Mouse (Mus musculus): ENCODE measurements around the gene Itk. TPM values are rescaled to one million over a fixed set of nuclear protein-coding genes. Genes with fewer than 3 reads are reported as not detected.
A peak's percentile ranks its signal among the peaks of the same experiment; 100 is the strongest.

Gene Itk
- total RNA-seq, 4 experiments from 2014 or later, result 0.64 to 1.1 (median 0.72) TPM

DNA sequence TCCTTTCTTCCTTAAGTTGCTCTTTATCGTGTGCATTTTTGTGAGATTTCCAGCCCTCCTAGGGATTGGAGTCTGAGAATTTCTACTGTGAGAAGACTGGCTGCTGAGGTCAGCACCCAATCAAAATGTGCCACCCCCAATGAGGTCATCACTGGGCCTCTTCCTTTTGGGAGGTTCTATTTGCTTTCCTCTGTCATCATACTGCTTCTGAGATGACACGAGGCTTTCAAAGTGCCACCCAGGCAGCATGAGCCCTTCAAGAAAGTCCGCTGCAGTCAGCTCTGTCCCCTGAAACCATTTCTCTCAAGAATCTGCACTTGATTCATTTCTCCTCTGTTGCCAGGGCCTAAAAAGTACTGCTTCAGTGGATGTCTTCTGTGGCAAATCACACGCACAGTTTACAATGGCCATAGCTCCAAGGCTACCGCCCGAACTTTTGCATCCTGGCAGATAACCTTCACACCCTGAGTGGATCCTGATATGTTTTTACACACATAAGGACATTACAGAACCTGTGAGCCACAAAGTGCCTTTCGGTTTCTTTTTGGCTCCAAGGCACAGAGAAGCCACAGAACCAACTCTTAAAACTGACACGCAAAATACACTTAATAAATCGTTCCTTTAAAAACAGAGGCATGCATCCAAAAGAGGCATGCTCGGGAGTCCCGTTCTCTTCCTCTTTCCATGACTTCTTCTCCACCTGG, 80.9 kb downstream of the Itk start:
- DNase-seq (ENCODE audit: low spot score in 2 of 2), result no peak

DNA sequence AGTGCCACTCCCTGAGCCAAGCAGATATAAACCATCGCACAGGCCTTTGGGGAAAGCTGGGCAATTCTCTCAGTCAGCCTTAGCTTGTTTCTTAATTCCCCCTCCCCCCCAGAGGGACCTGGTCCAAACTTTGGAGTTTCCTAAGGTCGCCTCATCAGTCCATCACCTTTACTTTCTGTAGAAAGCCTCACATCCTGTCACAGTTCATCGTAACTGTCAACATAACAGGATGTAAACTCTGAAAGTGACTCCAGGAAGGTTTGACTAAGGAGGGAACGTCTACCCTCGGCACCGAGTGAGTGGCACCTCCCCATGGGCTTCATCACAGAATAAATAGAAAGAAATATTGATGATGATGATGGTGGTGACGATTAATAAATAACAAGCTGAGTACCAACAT, 81.5 kb downstream of the Itk start:
- no peak for DNase-seq (ENCODE audit: low spot score in 2 of 2)

GRCm38 (mm10) chr11:46306776-46307175, 82.5 kb downstream of the Itk start:
- no peak for DNase-seq (ENCODE audit: low spot score in 2 of 2)

DNA sequence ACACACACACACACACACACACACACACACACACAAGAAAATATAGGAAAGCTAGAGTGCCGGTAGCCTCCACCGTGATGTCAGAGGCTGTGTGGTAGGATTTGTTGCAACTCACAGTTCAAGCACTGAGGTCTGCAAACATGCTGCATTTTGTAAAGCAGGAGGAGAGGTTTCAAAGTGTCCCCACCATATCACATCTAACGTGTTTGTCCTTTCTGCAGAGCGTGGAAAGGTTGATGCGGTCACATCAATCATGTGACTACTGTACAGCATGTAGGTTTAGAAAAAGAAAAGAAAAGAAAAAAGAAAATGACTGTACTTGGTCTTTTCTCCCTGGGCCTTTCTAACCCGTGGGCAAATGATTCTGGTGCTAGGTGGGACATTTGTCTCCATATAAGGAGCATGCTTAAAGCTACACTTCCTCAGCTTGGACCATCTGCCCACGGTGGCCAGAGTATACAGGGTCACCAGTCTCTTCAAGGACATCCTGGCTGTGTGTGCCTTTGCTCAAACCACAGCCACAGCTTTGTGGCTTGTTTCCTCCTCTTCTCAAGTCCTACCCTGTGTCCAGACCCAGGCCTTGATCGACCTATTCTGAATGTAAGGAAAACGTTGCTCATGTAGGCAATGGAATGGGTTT, 83.3 kb downstream of the Itk start:
- no peak for DNase-seq (ENCODE audit: low spot score in 2 of 2)

DNA sequence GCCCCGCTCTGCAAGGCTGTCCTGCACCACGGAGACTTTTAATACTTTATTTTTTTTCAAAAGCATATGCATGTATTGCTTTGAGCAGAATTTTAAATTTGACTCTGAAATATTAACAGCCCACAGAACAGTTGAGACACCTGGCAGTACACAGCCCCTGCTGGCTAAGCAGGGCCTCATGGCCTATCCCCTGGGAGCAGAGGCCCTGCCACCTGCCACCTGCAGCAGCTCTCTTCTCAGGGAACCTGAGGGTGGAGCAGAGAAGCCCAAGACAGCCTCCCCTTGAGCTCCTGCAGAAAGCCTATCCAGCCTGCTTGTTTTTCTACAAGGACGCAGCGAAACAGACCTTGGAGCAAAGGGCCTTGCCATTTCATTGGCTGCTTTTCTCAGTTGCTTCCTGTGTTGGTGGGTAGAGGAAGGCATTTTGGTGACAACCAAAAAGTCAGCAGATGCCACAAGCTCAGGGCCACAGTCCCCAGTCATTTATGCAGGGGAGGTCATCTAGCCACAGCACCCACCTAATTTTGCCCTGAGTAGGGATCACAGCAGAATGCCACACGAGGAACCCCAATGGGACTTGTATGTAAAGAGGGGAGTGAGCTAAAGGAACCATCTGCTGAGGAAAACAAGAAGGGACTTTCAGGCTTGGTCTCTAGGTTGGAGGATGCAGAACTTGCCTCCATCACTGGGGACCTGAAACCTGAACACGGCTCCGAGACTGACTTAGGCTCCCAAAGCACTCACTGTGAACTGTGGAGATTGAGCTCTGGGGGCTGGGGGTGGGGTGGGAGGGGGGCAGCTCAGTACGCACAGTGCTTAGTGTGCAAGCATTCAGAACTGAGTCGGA, 84.2 kb downstream of the Itk start:
- no peak for DNase-seq (ENCODE audit: low spot score in 2 of 2)

DNA sequence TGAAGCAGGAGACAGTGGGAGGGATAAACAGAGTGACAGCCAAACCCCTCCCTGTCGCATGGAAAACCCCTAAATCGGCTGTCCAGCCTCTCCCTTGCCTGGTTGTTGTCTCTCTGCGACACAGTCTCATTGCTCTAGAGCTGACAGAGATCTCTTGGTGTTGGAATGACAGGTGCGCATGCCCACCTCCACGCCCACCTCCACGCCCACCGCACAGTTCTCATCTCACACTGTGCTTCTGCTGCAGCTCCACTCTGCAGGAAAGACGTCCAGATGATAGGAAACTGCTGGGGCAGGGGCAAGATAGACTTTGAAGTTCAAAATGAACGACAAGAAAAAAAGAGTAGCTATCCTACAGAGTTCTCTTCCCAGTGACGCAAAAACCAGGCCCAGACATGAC, 85.2 kb downstream of the Itk start:
- DNase-seq (ENCODE audit: low spot score in 2 of 2), result no peak

- no peak for DNase-seq (ENCODE audit: low spot score in 2 of 2)
These were observed 86.8 kb downstream of the Itk start for GRCm38 (mm10) chr11:46302471-46302870.

GRCm38 (mm10) chr11:46301579-46302248, 87.6 kb downstream of the Itk start:
- DNase-seq (ENCODE audit: low spot score in 2 of 2), result peak in 1 of 2 experiments; percentile 80

GRCm38 (mm10) chr11:46299901-46300300, 89.4 kb downstream of the Itk start:
- no peak for DNase-seq (ENCODE audit: low spot score in 2 of 2)

DNA sequence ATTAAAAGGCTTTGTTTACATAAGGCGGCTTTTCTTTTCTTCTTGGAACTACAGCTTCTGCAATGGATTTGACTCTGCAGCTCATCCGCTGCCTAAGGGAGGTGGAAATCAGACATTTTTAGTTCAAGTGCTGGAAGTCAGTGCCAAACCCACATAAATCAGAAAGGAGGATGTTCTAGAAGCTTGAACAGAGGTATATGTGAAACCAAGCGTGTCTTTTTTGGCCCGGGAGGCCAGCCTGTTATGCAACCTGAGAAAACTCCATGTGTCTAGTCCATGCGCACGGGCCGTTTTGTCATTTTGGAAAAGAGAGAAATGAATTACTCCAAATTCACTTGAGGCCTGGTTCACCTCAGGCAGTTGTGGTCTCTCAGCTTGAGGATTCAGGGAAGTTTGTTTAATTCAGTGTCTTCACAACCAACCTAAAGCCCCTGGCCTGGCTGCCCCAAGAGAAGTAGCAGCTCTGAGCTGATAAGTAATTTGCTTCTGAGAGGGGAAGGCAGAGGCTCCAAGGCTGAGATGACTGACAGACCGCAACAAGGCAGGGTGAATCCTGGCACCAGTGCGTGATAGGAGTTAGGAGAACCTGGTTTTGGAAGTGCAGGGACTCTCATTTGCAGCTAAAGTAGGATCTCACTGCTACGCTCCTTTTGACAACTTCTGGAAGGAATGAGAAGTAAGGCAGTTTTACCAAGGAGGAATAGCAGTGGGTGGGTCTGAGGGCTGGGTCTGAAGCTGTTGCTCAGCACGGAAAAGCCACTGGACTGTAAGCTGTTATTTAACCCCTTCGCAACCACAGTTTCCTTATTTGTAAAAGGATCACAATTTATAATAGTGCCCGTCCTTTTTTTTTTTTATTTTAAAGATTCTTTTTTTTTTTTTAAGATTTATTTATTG, 90.2 kb downstream of the Itk start:
- peak in 1 of 2 experiments; percentile 59 for DNase-seq (ENCODE audit: low spot score in 2 of 2)

- DNase-seq (ENCODE audit: low spot score in 2 of 2), result no peak
These were observed 94.9 kb downstream of the Itk start for GRCm38 (mm10) chr11:46294390-46294789.

- DNase-seq (ENCODE audit: low spot score in 2 of 2), result no peak
These were observed 95.8 kb downstream of the Itk start for GRCm38 (mm10) chr11:46293491-46293890.

DNA sequence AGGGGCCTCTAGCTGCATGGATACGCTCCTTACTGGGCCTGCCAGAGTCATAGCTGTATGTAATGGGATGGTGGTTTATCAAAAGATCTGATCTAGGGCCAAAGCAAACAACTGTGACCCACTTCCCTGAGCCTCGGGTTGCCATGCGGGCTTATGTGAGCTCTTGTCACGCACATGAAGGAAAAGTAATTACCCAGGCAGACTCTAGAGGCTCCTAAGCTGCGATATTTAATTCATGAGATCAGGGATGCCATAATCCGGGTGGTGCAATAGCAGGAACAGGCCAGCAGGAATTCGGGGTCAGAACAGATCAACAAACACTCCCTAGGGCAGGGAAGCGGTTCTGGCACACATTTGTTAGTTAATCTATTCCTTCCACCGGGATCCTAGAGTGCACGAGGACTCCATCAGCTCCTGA, 98.3 kb downstream of the Itk start:
- no peak for DNase-seq (ENCODE audit: low spot score in 2 of 2)

DNA sequence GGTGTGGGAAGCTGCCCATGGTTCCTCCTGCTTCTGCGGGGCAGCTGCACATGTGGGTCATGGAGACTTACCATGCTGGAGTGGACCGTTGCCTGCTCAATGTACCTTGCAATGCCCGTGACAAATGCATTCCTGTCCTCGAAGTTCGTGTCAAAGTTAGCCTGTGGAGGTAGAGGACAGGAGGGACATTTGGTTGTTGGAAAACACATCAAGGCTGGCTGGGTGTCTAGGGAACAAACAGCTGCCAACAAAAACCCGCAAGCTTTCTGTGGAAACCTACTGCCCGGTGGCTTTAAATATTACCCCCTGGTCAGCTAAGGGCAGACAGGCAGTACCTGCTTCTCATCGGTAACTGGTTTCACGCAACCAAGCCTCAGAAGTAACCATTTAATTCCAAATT, 99.8 kb downstream of the Itk start:
- DNase-seq (ENCODE audit: low spot score in 2 of 2), result no peak

GRCm38 (mm10) chr11:46289022-46289421, 100.3 kb downstream of the Itk start:
- DNase-seq (ENCODE audit: low spot score in 2 of 2), result no peak

DNA sequence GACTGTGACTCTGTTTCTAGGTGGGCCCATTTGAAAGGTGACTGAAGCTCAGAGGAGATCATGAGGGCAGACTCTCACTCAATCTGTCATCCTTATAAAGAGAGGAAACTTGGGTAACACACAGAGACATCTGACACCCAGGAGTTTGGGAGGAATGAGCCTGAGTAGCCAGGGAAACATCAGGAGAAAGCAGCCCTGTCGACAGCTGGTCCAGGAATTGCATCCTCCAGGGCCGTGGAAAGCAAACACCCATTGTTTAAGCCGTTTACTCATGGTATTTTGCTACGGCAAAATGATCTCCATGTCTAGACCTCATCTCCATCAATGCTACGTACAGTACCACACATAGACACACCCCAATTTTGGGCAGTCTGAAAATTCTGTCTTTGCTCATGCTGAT, 101.2 kb downstream of the Itk start:
- no peak for DNase-seq (ENCODE audit: low spot score in 2 of 2)

GRCm38 (mm10) chr11:46286803-46287202, 102.5 kb downstream of the Itk start:
- no peak for DNase-seq (ENCODE audit: low spot score in 2 of 2)

GRCm38 (mm10) chr11:46283800-46284199, 105.5 kb downstream of the Itk start:
- DNase-seq (ENCODE audit: low spot score in 2 of 2), result peak in 1 of 2 experiments; percentile 71

DNA sequence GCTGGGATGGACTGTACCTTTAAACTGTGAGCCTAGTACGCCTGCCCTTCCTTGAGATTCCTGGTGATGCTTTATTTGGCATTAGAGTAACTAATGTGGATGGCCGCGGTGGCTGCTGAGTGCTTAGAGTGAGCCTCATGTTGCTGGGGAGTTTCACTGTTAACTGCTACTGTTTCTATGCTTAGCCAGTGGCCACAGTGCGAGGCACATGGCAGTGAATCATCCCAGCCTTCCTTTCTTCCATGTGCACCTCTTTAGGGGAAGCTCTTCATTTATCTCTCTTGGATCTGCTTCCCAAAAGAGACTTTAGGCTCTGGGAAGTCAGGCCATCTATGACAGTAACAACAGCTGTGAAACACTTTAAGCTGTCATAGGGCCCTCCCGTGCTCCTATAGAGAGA, 106.7 kb downstream of the Itk start:
- no peak for DNase-seq (ENCODE audit: low spot score in 2 of 2)

DNA sequence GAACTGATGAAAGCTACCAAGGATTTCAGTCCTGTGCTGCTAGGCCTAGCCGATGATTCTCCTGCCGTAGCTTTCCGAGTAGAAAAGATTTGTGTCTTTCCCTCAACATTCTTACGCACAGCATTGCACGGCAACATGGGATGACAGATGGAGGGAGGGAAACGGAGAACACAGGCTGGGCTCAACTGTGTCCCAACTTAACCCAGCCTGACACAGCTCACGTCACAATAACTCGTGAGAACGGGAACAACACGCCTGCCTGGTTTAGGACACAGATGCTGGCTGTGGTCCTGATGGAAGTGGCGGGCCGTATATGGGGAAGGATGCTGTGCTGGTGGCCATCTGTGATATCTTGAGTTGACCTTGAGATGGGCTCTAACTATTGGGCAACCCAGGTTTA, 110.6 kb downstream of the Itk start:
- no peak for DNase-seq (ENCODE audit: low spot score in 2 of 2)

DNA sequence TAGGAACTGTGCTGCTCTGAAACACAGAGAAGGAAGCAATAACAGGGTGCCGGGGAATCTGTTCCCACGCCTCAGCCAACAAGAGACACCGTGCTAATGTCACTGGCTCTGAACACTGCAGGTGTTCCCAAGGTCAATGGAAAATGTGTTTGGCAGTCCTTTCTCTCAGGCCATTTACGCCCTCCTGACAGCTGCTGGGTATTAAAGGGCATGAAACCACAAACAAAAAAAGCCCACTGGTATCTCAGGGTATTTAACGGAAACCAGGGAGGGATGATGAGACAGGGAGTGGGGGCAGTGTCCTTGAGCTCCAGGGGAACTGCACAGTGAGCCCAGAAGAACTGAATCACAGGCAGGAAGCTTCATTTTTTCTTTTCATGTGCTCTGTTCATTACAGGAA, 111.2 kb downstream of the Itk start:
- no peak for DNase-seq (ENCODE audit: low spot score in 2 of 2)
